Mouse (Mus musculus): ENCODE measurements around the gene Ssrp1. TPM values are rescaled to one million over a fixed set of nuclear protein-coding genes. Genes with fewer than 3 reads are reported as not detected.

Gene Ssrp1
- polyA plus RNA-seq, 1 experiment from 2014 or later, result 309 TPM

DNA sequence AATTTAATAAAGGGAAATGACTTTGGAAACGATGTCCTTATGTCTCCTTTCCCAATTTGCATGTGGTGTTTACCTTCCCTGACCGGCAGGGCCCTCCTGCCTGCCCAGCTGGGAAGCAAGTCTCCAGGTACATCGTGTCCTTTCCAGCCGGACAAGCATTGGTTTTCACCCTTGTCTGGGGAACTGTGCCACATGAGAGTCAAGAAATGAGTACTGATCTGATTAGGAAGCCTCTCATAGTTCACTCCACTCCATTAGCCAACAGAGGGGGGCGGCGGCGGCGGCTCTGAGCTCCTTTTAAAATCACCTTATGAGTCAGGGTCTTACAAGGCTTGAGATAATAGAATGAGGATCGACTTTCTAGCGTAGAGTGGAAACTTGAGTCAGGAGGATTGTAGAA, 10.0 kb downstream of the Ssrp1 start:
- WGBS, result 52% methylated on average over 10 of the region's 10 CpGs
- Histone ChIP-seq H3K4me3 (replicated peaks) (peak overlapping the region; percentile 73), H3K36me3 (replicated peaks) (peaks cover 56% of the 10 kb centered on the region), H3K9ac (peak overlapping the region; percentile 48), H3K4me2 (peak overlapping the region; percentile 70), H3K27ac (peak overlapping the region; percentile 95), H3K27me3 (no peaks in the 10 kb centered on the region), H3K4me1 (peaks cover 37% of the 10 kb centered on the region), H3K9me3 (no peaks in the 10 kb centered on the region)
- no peak for ATAC-seq (ENCODE audit: low FRiP score)

DNA sequence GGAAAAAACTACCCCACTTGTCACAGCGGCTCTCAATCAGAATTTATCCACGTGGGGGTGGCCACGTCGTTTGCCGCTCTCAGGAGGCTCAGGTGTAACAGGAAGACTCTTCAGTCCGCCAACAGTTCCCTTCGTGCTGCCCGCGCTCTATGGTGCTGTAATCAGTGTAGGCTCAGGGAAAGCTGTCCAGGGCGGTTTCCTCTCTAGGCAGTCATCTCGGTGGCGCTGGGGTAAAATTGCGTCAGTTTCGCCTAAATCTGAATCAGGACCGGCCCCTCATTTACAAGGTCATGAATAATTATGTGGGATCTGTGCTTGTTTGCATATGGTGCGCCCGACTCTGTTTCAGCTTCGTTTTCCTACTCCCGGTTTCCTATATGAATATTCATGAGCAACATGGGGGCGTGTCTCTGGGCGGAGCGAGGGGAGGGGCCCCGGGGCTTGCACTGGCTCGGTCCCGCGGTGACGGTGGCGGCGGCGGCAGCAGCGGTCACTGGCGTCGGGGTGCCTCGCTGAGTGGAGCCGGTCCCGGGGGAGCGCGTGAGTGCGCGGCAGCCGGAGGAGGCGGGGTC, 10.6 kb downstream of the Ssrp1 start, which contains the start of gene Tnks1bp1:
Gene Tnks1bp1, plus strand, starts transcription at position 427 of the 572 bp plus-strand sequence.
- Histone ChIP-seq H3K4me2 (peak within 1 kb of the TSS; percentile 70), H3K9ac (peak within 1 kb of the TSS; percentile 76), H3K27me3 (no peaks in the 10 kb centered on the region), H3K36me3 (replicated peaks) (peaks cover 56% of the 10 kb centered on the region), H3K27ac (peak within 1 kb of the TSS; percentile 95), H3K4me3 (replicated peaks) (peak within 1 kb of the TSS; percentile 73), H3K9me3 (no peaks in the 10 kb centered on the region), H3K4me1 (peaks cover 37% of the 10 kb centered on the region)
- WGBS, result 1% methylated on average over 42 of the region's 42 CpGs
- ATAC-seq (ENCODE audit: low FRiP score), result peak; percentile 88

DNA sequence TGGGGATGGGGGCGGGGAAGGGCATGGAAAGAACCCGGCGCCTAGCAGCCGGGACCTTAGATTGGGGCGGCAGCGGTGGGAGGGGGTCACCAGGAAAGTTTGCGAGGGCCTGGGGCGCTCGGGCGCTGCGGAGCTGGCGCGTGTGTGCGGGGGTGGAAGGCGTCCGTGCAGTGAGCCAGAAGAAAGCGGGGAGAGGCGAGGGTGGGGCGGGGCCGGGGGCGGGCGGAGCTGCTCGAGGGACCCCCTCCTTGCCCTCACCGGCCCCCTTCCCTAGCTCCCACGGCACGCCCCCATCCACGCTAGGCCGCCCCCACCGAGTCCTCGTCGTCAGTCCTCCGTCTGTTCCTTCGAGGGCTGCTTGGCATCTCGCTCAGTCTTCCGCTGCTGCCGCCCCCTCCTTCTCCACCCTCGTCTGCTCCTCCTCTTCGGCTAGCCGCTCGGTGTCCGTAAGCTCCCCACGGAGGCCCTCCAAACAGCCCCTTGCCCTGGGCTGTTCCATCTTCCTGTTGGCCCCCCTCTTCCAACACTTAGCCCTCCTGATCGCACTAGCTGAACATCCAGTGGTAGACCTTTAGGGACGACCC, 11.2 kb downstream of the Ssrp1 start:
- peak overlapping the region; percentile 70 for H3K4me2 ChIP-seq
- under 1% methylated on average over 39 of the region's 44 CpGs for WGBS
- peaks cover 56% of the 10 kb centered on the region for H3K36me3 ChIP-seq (replicated peaks)
- ATAC-seq (ENCODE audit: low FRiP score), result peak; percentile 81
- peak overlapping the region; percentile 73 for H3K4me3 ChIP-seq (replicated peaks)
- H3K27me3 ChIP-seq, result no peaks in the 10 kb centered on the region
- H3K27ac ChIP-seq, result peak overlapping the region; percentile 95
- H3K9me3 ChIP-seq, result no peaks in the 10 kb centered on the region
- H3K4me1 ChIP-seq, result peaks cover 37% of the 10 kb centered on the region
- peak overlapping the region; percentile 76 for H3K9ac ChIP-seq

DNA sequence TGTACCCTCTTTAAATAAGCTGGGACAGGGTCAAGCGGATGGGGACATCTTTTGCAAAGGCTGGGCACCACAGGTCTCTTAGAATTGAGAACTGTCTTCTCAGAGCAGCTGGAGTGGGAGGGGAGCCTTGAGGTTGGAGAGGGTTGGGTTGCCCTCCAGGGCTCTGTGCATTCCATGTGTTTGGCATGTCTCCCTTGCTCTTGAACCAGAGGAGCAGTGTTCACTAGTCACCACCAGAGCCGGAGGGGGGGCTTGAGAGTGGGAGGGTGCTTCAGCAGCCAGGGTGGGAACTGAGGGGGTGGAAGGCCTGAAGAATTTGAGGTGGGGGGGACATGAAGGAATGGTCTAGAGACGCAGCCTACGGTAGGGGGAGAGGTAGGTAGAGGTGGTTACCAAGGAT, 12.2 kb downstream of the Ssrp1 start:
- Histone ChIP-seq H3K27me3 (no peaks in the 10 kb centered on the region), H3K9ac (peak overlapping the region; percentile 76; the same call in 1 of the 2 replicates), H3K9me3 (no peaks in the 10 kb centered on the region), H3K27ac (0 out of 2 replicates have a peak overlapping the region, but pooled peaks have one; percentile 15), H3K4me1 (peaks cover 37% of the 10 kb centered on the region), H3K4me2 (peak overlapping the region; percentile 70), H3K4me3 (replicated peaks) (no peak overlapping the region), H3K36me3 (replicated peaks) (peaks cover 56% of the 10 kb centered on the region)
- no peak for ATAC-seq (ENCODE audit: low FRiP score)
- WGBS, result 69% methylated on average over 4 of the region's 4 CpGs

DNA sequence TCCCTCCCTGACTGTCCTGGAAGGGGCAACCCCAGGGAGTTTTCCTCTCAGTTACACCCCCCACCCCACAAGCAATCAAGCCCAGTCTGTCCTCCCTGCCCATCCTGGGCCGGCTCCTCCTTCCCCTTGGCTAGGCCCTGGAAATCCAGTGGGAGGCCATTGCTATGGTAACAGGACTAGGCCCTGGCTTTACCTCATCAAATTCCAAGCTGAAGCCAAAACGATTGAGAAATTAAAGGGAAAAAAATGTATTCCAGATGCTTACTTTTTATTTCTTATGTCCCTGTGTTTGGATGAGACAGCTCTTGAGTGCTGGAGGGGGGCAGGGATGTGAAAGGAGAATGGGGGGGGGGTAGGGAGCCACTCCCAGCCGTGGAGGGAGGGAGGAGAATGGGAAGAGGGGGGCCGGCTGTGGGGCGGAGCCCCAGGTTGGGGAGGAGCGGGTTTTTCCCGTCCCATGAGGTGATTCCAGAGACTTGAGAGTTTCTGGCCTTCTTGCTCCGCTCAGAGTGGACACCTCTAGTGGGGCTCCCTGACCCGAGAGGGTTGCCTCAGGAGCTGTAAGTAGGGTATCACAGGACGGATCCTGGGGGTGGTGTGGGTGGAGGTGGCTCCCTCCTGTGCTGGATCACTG, 13.1 kb downstream of the Ssrp1 start:
- H3K36me3 ChIP-seq (replicated peaks), result peaks cover 57% of the 10 kb centered on the region
- peak; percentile 31; the same call in 1 of the 2 replicates for ATAC-seq (ENCODE audit: low FRiP score)

DNA sequence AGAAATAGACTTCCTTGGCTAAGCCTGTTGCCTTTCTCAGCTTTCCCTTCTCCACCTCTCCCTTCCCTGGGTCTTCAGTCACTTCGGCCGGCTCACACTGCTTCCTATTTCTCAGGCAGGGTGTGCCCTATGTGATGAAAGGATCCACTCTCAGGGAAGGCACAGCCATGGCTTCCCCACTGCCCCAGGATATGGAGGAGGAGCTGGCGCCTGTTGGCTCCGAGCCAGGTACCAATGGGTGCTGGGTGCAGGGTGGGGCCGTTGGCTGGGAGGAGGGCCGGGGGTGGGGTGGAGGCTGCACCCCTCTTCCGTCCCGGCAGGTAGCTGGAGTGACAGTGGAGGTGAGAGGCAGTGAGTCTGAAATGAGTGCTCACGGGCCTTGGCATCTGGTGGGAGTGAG, 13.7 kb downstream of the Ssrp1 start:
- H3K4me1 ChIP-seq, result peaks cover 37% of the 10 kb centered on the region
- 54% methylated on average over 9 of the region's 9 CpGs for WGBS
- no peak overlapping the region for H3K9ac ChIP-seq
- H3K4me3 ChIP-seq (replicated peaks), result peak overlapping the region; percentile 25
- peaks cover 57% of the 10 kb centered on the region for H3K36me3 ChIP-seq (replicated peaks)
- H3K27me3 ChIP-seq, result no peaks in the 10 kb centered on the region
- H3K27ac ChIP-seq, result peak overlapping the region; percentile 36; the same call in 1 of the 2 replicates
- H3K4me2 ChIP-seq, result peak overlapping the region; percentile 70
- no peak for ATAC-seq (ENCODE audit: low FRiP score)
- H3K9me3 ChIP-seq, result no peaks in the 10 kb centered on the region

More for the DNA sequence above, 13.1 kb downstream of the Ssrp1 start:
- 0 out of 2 replicates have a peak overlapping the region, but pooled peaks have one; percentile 29 for H3K9ac ChIP-seq
- H3K4me1 ChIP-seq, result peaks cover 37% of the 10 kb centered on the region
- H3K4me2 ChIP-seq, result peak overlapping the region; percentile 70
- no peaks in the 10 kb centered on the region for H3K9me3 ChIP-seq
- peak overlapping the region; percentile 25 for H3K4me3 ChIP-seq (replicated peaks)
- H3K27ac ChIP-seq, result peak overlapping the region; percentile 36; the same call in 1 of the 2 replicates
- no peaks in the 10 kb centered on the region for H3K27me3 ChIP-seq
- 11% methylated on average over 10 of the region's 10 CpGs for WGBS

DNA sequence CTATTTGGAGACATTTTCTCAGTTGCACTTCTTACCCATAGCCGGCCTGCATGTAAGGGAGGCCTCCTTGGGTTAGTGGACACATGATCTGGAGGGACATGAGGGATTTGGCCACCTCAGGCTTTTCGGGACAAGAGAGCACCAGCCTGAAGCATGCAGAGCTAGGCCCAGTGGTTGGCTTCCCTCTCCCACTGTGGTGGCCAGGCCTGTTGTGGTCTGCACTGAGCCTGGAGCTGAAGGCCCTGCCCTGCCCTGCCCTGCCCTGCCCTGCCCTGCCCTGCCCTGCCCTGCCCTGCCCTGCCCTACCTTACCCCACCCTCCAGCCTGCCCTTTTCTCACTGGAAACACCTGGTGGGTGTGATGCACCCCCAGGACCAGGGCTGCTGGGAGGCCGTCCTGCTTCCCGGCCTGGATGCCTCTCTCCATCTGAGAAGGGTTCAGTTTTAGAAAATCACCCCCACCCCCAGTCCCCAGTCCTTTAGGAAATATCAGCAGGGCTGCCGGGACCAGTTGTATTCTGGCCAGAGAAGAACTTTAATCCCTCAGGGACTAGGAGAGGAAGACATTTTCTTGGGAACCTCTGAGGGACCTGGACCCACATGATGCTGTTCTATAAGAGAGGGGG, 16.3 kb downstream of the Ssrp1 start:
- ATAC-seq (ENCODE audit: low FRiP score), result no peak
- H3K9me3 ChIP-seq, result no peaks in the 10 kb centered on the region
- H3K27ac ChIP-seq, result no peak overlapping the region
- 84% methylated on average over 5 of the region's 5 CpGs for WGBS
- peaks cover 69% of the 10 kb centered on the region for H3K36me3 ChIP-seq (replicated peaks)
- H3K9ac ChIP-seq, result no peak overlapping the region
- no peak overlapping the region for H3K4me3 ChIP-seq (replicated peaks)
- H3K27me3 ChIP-seq, result no peaks in the 10 kb centered on the region
- no peak overlapping the region for H3K4me2 ChIP-seq
- peaks cover 27% of the 10 kb centered on the region for H3K4me1 ChIP-seq

DNA sequence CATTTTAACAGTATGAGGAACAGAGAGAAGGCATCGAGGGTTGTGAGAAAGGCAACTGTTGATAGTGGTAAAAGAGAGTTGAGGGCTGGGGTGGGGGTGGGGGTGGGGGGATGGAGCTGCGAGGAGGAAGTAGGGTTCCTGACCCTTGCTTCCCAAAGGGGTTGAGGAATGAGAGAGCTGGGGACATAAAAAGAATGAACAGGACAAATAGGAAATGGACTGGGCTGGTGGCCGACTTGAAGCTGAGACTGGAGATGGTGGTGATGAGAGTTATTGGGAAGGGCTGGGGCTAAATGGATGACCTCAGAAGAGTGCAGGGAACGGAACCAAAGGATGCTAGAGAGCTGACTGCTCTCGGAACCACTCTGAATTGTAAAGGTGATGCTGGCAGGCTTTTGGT, 19.7 kb downstream of the Ssrp1 start:
- H3K36me3 ChIP-seq (replicated peaks), result peaks cover 92% of the 10 kb centered on the region
- no peak overlapping the region for H3K27ac ChIP-seq
- no peak overlapping the region for H3K4me3 ChIP-seq (replicated peaks)
- no peaks in the 10 kb centered on the region for H3K9me3 ChIP-seq
- H3K9ac ChIP-seq, result no peak overlapping the region
- ATAC-seq (ENCODE audit: low FRiP score), result no peak
- WGBS, result 79% methylated on average over 5 of the region's 5 CpGs
- no peak overlapping the region for H3K4me2 ChIP-seq
- H3K27me3 ChIP-seq, result no peaks in the 10 kb centered on the region
- H3K4me1 ChIP-seq, result peaks cover 14% of the 10 kb centered on the region

DNA sequence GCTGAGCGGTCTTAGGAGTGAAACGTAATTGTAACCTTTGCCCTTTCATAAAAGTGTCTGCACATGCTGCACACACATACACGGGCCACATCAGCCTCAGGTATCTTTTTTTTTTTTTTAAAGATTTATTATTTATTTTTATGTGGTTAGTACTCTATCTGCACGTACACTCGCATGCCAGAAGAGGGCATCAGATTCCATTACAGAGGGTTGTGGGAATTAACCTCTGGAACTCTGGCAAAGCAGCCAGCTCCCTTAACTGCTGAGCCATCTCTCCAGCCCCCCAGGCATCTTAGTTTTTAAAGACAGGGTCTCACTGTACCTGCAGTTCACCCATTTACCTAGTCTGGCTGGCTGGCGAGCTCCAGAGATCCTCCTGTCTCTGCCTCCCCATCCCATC, 22.6 kb downstream of the Ssrp1 start:
- H3K36me3 ChIP-seq (replicated peaks), result peaks cover 92% of the 10 kb centered on the region
- no peaks in the 10 kb centered on the region for H3K27me3 ChIP-seq
- H3K4me2 ChIP-seq, result no peak overlapping the region
- no peak overlapping the region for H3K9ac ChIP-seq
- peaks cover 14% of the 10 kb centered on the region for H3K4me1 ChIP-seq
- no peak; the same call in 1 of the 2 replicates for ATAC-seq (ENCODE audit: low FRiP score)
- no peak overlapping the region for H3K4me3 ChIP-seq (replicated peaks)
- 92% methylated on average over 6 of the region's 6 CpGs for WGBS
- H3K9me3 ChIP-seq, result no peaks in the 10 kb centered on the region
- H3K27ac ChIP-seq, result no peak overlapping the region

DNA sequence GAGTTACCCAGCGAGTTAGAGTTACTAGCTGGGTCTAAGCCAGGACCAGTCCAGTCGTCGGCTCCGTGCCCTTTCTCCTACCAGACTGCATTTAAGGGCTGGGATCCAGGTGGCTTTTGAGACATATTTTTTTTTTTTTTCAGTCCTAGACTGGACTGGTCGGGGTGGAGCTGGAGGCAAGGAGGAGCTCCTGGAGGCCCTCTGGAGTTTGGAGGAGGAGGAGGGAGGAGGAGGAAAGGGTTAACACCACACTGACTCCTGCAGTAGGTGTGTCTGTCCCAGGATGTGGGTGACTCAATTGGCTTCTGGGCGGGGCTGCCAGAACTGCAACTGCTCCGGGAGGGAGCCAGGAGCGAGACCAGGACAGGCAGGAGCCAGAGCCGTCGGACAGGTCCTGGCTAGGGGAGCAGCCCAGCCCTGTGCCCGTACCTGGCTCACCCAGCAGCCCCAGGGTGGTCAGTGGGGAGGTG, 23.6 kb downstream of the Ssrp1 start:
- Histone ChIP-seq H3K36me3 (replicated peaks) (peaks cover 85% of the 10 kb centered on the region), H3K4me2 (peak overlapping the region; percentile 18; the same call in 1 of the 2 replicates), H3K27me3 (no peaks in the 10 kb centered on the region), H3K9ac (no peak overlapping the region), H3K4me1 (peaks cover 14% of the 10 kb centered on the region), H3K4me3 (replicated peaks) (no peak overlapping the region; the same call in 1 of the 2 replicates), H3K9me3 (no peaks in the 10 kb centered on the region), H3K27ac (no peak overlapping the region)
- 21% methylated on average over 11 of the region's 11 CpGs for WGBS
- 0 out of 2 replicates have a peak, but pooled peaks have one; percentile 42 for ATAC-seq (ENCODE audit: low FRiP score)

DNA sequence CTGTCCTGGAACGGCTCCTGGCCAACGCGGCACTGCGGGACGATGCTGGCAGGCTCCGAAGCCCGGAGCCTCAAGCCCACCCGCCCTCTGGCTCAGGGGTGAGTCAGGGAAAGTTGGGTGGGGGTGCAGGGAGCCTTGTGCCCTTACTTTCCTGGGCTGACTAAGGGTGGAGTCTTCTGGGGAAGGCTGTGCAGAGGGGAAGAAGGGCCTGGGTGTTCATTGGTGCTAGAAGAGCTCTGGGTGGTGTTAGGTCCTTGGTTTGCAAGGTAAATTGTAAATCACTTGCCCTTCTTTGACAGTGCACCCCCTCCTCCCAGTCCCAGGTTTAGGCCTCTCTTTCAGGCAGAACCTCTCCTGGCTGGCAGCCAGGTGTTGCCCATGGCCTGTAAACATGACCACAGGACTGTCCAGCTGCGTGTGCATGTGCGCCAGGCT, 24.1 kb downstream of the Ssrp1 start:
- no peak for ATAC-seq (ENCODE audit: low FRiP score)
- H3K4me2 ChIP-seq, result peak overlapping the region; percentile 18; the same call in 1 of the 2 replicates
- no peak overlapping the region for H3K9ac ChIP-seq

More for the DNA sequence above, 24.1 kb downstream of the Ssrp1 start:
- Histone ChIP-seq H3K27ac (no peak overlapping the region), H3K27me3 (no peaks in the 10 kb centered on the region), H3K36me3 (replicated peaks) (peaks cover 80% of the 10 kb centered on the region), H3K9me3 (no peaks in the 10 kb centered on the region), H3K4me1 (peaks cover 14% of the 10 kb centered on the region), H3K4me3 (replicated peaks) (no peak overlapping the region; the same call in 1 of the 2 replicates)
- WGBS, result 50% methylated on average over 10 of the region's 10 CpGs

Measured in forebrain, embryonic 12.5 days (tissue).